Mouse (Mus musculus) activated CD4-positive, CD25-positive, alpha-beta regulatory T cell (primary cell): ENCODE results near the gene Scamp1. TPM values are rescaled to one million over a fixed set of nuclear protein-coding genes. Genes with fewer than 3 reads are reported as not detected.

Source experiments
- polyA plus RNA-seq, 2 experiments: library from polyadenylated mRNA; unstranded; fragments of 100-300 nt; shearing (Covaris generic); gene quantifications; one replicate each; pipeline ENCODE4 v1.2.1; 2017

The Scamp1 gene
- 1 to 10 TPM; 2.1 to 4.3 TPM for polyA plus RNA-seq

DNA sequence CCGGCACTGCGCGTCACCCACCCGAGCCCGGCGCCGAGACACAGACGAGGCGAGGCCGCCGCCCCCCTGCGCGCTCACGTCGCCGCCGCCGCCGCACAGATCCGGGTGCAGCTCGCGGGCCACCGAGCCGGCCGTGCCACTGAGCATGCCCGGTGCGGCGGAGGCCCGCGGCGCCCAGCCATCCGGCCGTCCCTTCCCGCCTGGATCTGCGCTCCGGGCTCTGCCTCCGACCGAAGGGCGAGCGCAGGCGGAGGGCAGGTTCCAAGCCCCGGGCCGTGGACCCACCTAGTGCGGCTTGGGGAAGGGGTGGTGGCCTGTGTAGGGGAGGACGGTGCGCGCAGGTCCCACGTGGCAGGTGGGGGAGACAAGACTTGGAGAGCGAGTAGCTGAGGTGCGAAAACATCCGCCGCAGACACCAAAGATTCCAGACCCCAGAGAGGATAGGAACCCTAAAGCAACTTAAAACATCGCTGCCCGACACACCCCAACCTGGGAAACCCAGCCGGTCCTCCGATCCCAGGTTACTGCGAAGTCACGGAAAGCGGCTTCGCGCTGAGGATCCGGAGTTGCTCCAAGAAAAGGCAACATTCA lies at the start of gene Scamp1:
TSS of gene Scamp1 (minus strand) at position 577 of the 591 bp plus-strand sequence.

Other genes with a start within 250 kb of the Scamp1 start
- gene Lhfpl2, start 228.1 kb downstream of the Scamp1 start, polyA plus RNA-seq = under 1 TPM; 0.47 to 0.49 TPM
- gene Ap3b1, start 73.1 kb upstream of the Scamp1 start, polyA plus RNA-seq = 10 to 100 TPM; 58.9 to 89.2 TPM